Mouse (Mus musculus): ENCODE results near the gene Olfr262. TPM values are rescaled to one million over a fixed set of nuclear protein-coding genes. Genes with fewer than 3 reads are reported as not detected.
"Not testable (repeated sequence)": the region's sequence is repeated elsewhere in the genome, so short reads cannot be mapped to it uniquely, and the experiment has no call there.

Gene Olfr262
- polyA plus RNA-seq (2016; fragmentation: Nextera tagmentation; extraction: Ambion mirVana), result not detected in 2 replicates

- 71% methylated on average over 1 of the region's 1 CpGs for WGBS
- no peak for DNase-seq (ENCODE audit: low spot score)
Measured at GRCm38 (mm10) chr19:12241559-12241958, at the start of gene Olfr262. Gene Olfr262 (minus strand): TSS chr19:12241659.

GRCm38 (mm10) chr19:12279554-12279953, 38.1 kb upstream of the Olfr262 start, which contains the start of gene Olfr1434:
Gene Olfr1434 (plus strand): TSS chr19:12279854.
- WGBS, result 66% methylated on average over 2 of the region's 2 CpGs
- no peaks in the 10 kb centered on the region for H3K36me3 ChIP-seq
- H3K9me3 ChIP-seq, result no peaks in the 10 kb centered on the region
- H3K27me3 ChIP-seq (ENCODE audit: insufficient read depth, poor library complexity, severe bottlenecking), result no peaks in the 10 kb centered on the region
- no peak within 1 kb of the TSS for H3K27ac ChIP-seq
- H3K4me3 ChIP-seq, result no peak within 1 kb of the TSS
- no peaks in the 10 kb centered on the region for H3K4me1 ChIP-seq
- DNase-seq (ENCODE audit: low spot score), result no peak

More at GRCm38 (mm10) chr19:12241559-12241958, at the start of gene Olfr262:
- H3K4me1 ChIP-seq, result no peaks in the 10 kb centered on the region
- H3K9me3 ChIP-seq, result no peaks in the 10 kb centered on the region
- H3K27ac ChIP-seq, result no peak within 1 kb of the TSS
- H3K27me3 ChIP-seq (ENCODE audit: insufficient read depth, poor library complexity, severe bottlenecking), result no peaks in the 10 kb centered on the region
- no peak within 1 kb of the TSS for H3K4me3 ChIP-seq
- no peaks in the 10 kb centered on the region for H3K36me3 ChIP-seq

- Histone ChIP-seq H3K4me3 (no peak within 1 kb of the TSS), H3K4me1 (no peaks in the 10 kb centered on the region), H3K36me3 (no peaks in the 10 kb centered on the region), H3K27me3 (ENCODE audit: insufficient read depth, poor library complexity, severe bottlenecking) (no peaks in the 10 kb centered on the region), H3K9me3 (no peaks in the 10 kb centered on the region), H3K27ac (no peak within 1 kb of the TSS)
- WGBS, result 55% methylated on average over 1 of the region's 1 CpGs
- DNase-seq (ENCODE audit: low spot score), result no peak
Measured at GRCm38 (mm10) chr19:12260732-12261131, 19.3 kb upstream of the Olfr262 start, which contains the start of gene Olfr235. Gene Olfr235 (plus strand): TSS chr19:12261032.

- DNase-seq (ENCODE audit: low spot score); H3K36me3 ChIP-seq; H3K4me3 ChIP-seq; H3K9me3 ChIP-seq; H3K27me3 ChIP-seq (ENCODE audit: insufficient read depth, poor library complexity, severe bottlenecking); H3K4me1 ChIP-seq; H3K27ac ChIP-seq: not testable (repeated sequence)
Measured at GRCm38 (mm10) chr19:12232496-12232895, 9.0 kb downstream of the Olfr262 start, which contains the start of gene Olfr1432. Gene Olfr1432 (minus strand): TSS chr19:12232596.

GRCm38 (mm10) chr19:12200334-12200733, 41.1 kb downstream of the Olfr262 start, which contains the start of gene Olfr1431:
Gene Olfr1431 (plus strand): TSS chr19:12200634.
- Histone ChIP-seq H3K36me3 (no peaks in the 10 kb centered on the region), H3K27me3 (ENCODE audit: insufficient read depth, poor library complexity, severe bottlenecking) (no peaks in the 10 kb centered on the region), H3K4me1 (no peaks in the 10 kb centered on the region), H3K27ac (no peak within 1 kb of the TSS), H3K4me3 (no peak within 1 kb of the TSS), H3K9me3 (no peaks in the 10 kb centered on the region)
- 74% methylated on average over 1 of the region's 1 CpGs for WGBS
- no peak for DNase-seq (ENCODE audit: low spot score)

GRCm38 (mm10) chr19:12199076-12199475, 42.4 kb downstream of the Olfr262 start:
- H3K36me3 ChIP-seq; H3K4me3 ChIP-seq; H3K9me3 ChIP-seq; H3K27me3 ChIP-seq (ENCODE audit: insufficient read depth, poor library complexity, severe bottlenecking); H3K27ac ChIP-seq; DNase-seq (ENCODE audit: low spot score); H3K4me1 ChIP-seq: not testable (repeated sequence)
- 79% methylated on average over 4 of the region's 4 CpGs for WGBS

Other genes with a start within 250 kb of the Olfr262 start
- 0.05 TPM in 1 of 2 replicates, not detected in the other for gene Olfr1423, start 200.3 kb downstream of the Olfr262 start, polyA plus RNA-seq (2016; fragmentation: Nextera tagmentation; extraction: Ambion mirVana)
- not detected in 2 replicates for gene Olfr1424, start 179.0 kb downstream of the Olfr262 start, polyA plus RNA-seq (2016; fragmentation: Nextera tagmentation; extraction: Ambion mirVana)
- gene Olfr1425, start 163.9 kb downstream of the Olfr262 start, polyA plus RNA-seq (2016; fragmentation: Nextera tagmentation; extraction: Ambion mirVana), result not detected in 2 replicates
- gene Olfr1426, start 149.6 kb downstream of the Olfr262 start, polyA plus RNA-seq (2016; fragmentation: Nextera tagmentation; extraction: Ambion mirVana), result not detected in 2 replicates
- not detected in 2 replicates for gene Olfr1427, start 138.3 kb downstream of the Olfr262 start, polyA plus RNA-seq (2016; fragmentation: Nextera tagmentation; extraction: Ambion mirVana)
- not detected in 2 replicates for gene Olfr1428, start 125.8 kb downstream of the Olfr262 start, polyA plus RNA-seq (2016; fragmentation: Nextera tagmentation; extraction: Ambion mirVana)
- not detected in 2 replicates for gene Olfr76, start 118.5 kb downstream of the Olfr262 start, polyA plus RNA-seq (2016; fragmentation: Nextera tagmentation; extraction: Ambion mirVana)
- gene Olfr1555-ps1, start 71.5 kb downstream of the Olfr262 start, polyA plus RNA-seq (2016; fragmentation: Nextera tagmentation; extraction: Ambion mirVana), result not detected in 2 replicates
- not detected in 2 replicates for gene Olfr1431, start 41.0 kb downstream of the Olfr262 start, polyA plus RNA-seq (2016; fragmentation: Nextera tagmentation; extraction: Ambion mirVana)
- gene Olfr1432, start 9.1 kb downstream of the Olfr262 start, polyA plus RNA-seq (2016; fragmentation: Nextera tagmentation; extraction: Ambion mirVana), result not detected in 2 replicates
- gene Olfr235, start 19.4 kb upstream of the Olfr262 start, polyA plus RNA-seq (2016; fragmentation: Nextera tagmentation; extraction: Ambion mirVana), result not detected in 2 replicates
- not detected in 2 replicates for gene Olfr1434, start 38.2 kb upstream of the Olfr262 start, polyA plus RNA-seq (2016; fragmentation: Nextera tagmentation; extraction: Ambion mirVana)
- gene Olfr1436, start 57.5 kb upstream of the Olfr262 start, polyA plus RNA-seq (2016; fragmentation: Nextera tagmentation; extraction: Ambion mirVana), result not detected in 2 replicates
- gene Olfr1437, start 83.4 kb upstream of the Olfr262 start, polyA plus RNA-seq (2016; fragmentation: Nextera tagmentation; extraction: Ambion mirVana), result not detected in 2 replicates
- not detected in 2 replicates for gene Olfr1438-ps1, start 94.3 kb upstream of the Olfr262 start, polyA plus RNA-seq (2016; fragmentation: Nextera tagmentation; extraction: Ambion mirVana)
- gene Olfr1440, start 145.6 kb upstream of the Olfr262 start, polyA plus RNA-seq (2016; fragmentation: Nextera tagmentation; extraction: Ambion mirVana), result not detected in 2 replicates
- gene Olfr1441, start 175.8 kb upstream of the Olfr262 start, polyA plus RNA-seq (2016; fragmentation: Nextera tagmentation; extraction: Ambion mirVana), result not detected in 2 replicates
- gene Pfpl, start 186.2 kb upstream of the Olfr262 start, polyA plus RNA-seq (2016; fragmentation: Nextera tagmentation; extraction: Ambion mirVana), result not detected in 2 replicates
- gene Mpeg1, start 219.1 kb upstream of the Olfr262 start, polyA plus RNA-seq (2016; fragmentation: Nextera tagmentation; extraction: Ambion mirVana), result 0.05 TPM in 1 of 2 replicates, not detected in the other